Mouse (Mus musculus) spleen, adult 2 months (tissue): ENCODE measurements around the gene Stk40.

Source experiments
- CTCF ChIP-seq: fragments of 200-500 bp; IDR thresholded peaks from 2 replicates; pipeline ENCODE4 v1.5.1; 2011; ENCODE audit warnings: mild to moderate bottlenecking, inconsistent platforms; ENCODE audit not compliant: insufficient read depth, insufficient read length, insufficient replicate concordance; ENCODE audit errors: extremely low read depth
- POLR2A ChIP-seq: fragments of 200-500 bp; IDR thresholded peaks from 2 replicates; pipeline ENCODE4 v1.6.1; 2011; ENCODE audit warnings: low read depth, low read length, inconsistent platforms

DNA sequence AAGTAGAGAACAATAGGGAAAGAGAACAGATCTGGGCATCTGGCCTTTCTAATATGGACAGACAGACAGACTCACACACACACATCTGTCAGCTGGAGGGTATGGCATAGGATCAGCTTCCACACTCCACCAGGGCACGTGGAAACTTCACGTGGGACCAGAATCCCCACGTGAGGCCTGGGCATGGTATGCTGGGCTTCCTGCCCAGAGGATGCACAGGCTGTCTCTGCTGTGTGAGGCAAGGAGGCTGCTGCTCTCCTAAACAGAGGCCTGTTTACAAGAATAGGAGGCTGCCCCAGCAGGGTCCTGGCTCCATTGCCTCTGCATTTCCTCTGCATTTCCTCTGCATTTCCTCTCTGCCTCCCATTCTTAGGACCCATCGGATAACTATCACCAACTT is 30.9 kb downstream of the Stk40 start:
- TF ChIP-seq POLR2A (no peak), CTCF (no peak)
